Mouse (Mus musculus): ENCODE data around the gene Nudt17. TPM values are rescaled to one million over a fixed set of nuclear protein-coding genes. Genes with fewer than 3 reads are reported as not detected.
A peak's percentile ranks its signal among the peaks of the same experiment; 100 is the strongest.

Nudt17 gene
- polyA plus RNA-seq, 1 experiment, result 6.8 TPM

DNA sequence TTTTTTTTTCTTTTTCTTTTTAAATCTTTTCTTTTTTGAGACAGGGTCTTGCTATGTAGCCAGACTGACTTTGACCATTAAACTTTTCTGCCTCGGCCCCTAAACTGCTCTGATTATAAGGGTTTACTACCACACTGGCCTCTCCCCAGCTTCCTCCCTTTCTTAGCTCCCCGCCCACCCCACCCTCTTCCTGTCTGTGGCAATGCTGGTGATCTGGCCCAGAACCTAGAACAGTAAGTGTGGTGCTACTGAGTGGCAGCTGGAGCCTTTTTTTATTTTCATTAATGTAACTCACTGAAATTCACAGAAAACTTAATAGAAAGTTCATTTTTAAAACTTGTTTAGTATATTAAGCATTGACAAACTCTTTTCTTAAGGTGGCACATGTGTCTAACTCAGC lies 7.5 kb upstream of the Nudt17 start:
- no peak for TF ChIP-seq TCF3 (IDR thresholded peaks at IDR 0.05; ENCODE audit: insufficient read length, low read depth)
- no peak for TF ChIP-seq CEBPB (IDR thresholded peaks at IDR 0.05; ENCODE audit: insufficient read depth, poor library complexity, severe bottlenecking)
- TF ChIP-seq MYOG (IDR thresholded peaks at IDR 0.05; ENCODE audit: control insufficient read depth in 1 of 3, insufficient read depth in 1 of 3, insufficient read length in 2 of 3, low read depth in 2 of 3), result no peak
- no peak for TF ChIP-seq USF1 (IDR thresholded peaks at IDR 0.05; ENCODE audit: low read depth)
- TF ChIP-seq REST (IDR thresholded peaks at IDR 0.05; ENCODE audit: insufficient read depth, insufficient read length), result no peak
- no peak for TF ChIP-seq POLR2AphosphoS2 (IDR thresholded peaks at IDR 0.05; ENCODE audit: insufficient read length, low read depth)
- TF ChIP-seq POLR2A (IDR thresholded peaks at IDR 0.05; ENCODE audit: insufficient read length, low read depth), result no peak
- no peak for TF ChIP-seq MYOD1 (IDR thresholded peaks at IDR 0.05; ENCODE audit: control insufficient read depth in 1 of 3, insufficient read length in 2 of 3, low read depth in 2 of 3)
- no peak for TF ChIP-seq TCF12 (IDR thresholded peaks at IDR 0.05; ENCODE audit: insufficient read depth, poor library complexity, severe bottlenecking)
- TF ChIP-seq E2F4 (IDR thresholded peaks at IDR 0.05; ENCODE audit: insufficient read depth), result no peak
- no peak for TF ChIP-seq MAX (IDR thresholded peaks at IDR 0.05; ENCODE audit: low read depth)
- no peak for TF ChIP-seq SRF (IDR thresholded peaks at IDR 0.05; ENCODE audit: control insufficient read depth, insufficient read length, low read depth)
- Histone ChIP-seq H3K27me3 (ENCODE audit: control insufficient read depth, insufficient read depth, insufficient read length) (no peaks in the 10 kb centered on the region), H3K4me3 (no peak overlapping the region), H3K4me2 (ENCODE audit: low read depth) (no peak overlapping the region), H3K36me3 (ENCODE audit: control insufficient read depth, insufficient read depth) (peaks cover 46% of the 10 kb centered on the region), H3ac (ENCODE audit: control insufficient read depth, insufficient read length) (no peak overlapping the region), H3K79me2 (ENCODE audit: control insufficient read depth, insufficient read depth) (no peaks in the 10 kb centered on the region)

DNA sequence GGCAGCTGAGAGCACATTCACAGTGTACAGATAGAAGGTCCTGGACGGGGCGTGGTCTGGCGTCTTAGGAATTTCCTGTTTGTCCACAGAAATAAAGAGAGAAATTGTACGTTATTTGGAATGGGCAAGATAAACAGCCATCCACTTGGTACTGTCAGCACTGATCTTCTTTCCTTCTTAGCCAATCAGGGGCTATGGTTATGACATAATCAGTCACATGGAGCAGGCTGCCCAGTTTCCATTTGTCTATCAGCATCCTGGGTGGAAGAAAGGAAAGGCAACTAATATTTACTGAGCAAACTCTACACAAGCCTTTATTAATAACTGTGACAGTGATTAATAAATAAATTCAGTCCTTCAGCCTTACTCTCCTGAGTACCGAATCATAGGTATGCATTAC lies 5.9 kb upstream of the Nudt17 start:
- Histone ChIP-seq H3ac (ENCODE audit: control insufficient read depth, insufficient read length) (no peak overlapping the region), H3K79me2 (ENCODE audit: control insufficient read depth, insufficient read depth) (no peaks in the 10 kb centered on the region), H3K4me3 (no peak overlapping the region), H3K36me3 (ENCODE audit: control insufficient read depth, insufficient read depth) (peaks cover 42% of the 10 kb centered on the region), H3K27me3 (ENCODE audit: control insufficient read depth, insufficient read depth, insufficient read length) (no peaks in the 10 kb centered on the region), H3K4me2 (ENCODE audit: low read depth) (no peak overlapping the region)
- TF ChIP-seq MYOG (IDR thresholded peaks at IDR 0.05; ENCODE audit: control insufficient read depth in 1 of 3, insufficient read depth in 1 of 3, insufficient read length in 2 of 3, low read depth in 2 of 3), result no peak
- TF ChIP-seq USF1 (IDR thresholded peaks at IDR 0.05; ENCODE audit: low read depth), result no peak
- no peak for TF ChIP-seq POLR2A (IDR thresholded peaks at IDR 0.05; ENCODE audit: insufficient read length, low read depth)
- no peak for TF ChIP-seq CEBPB (IDR thresholded peaks at IDR 0.05; ENCODE audit: insufficient read depth, poor library complexity, severe bottlenecking)
- TF ChIP-seq POLR2AphosphoS2 (IDR thresholded peaks at IDR 0.05; ENCODE audit: insufficient read length, low read depth), result no peak
- no peak for TF ChIP-seq MYOD1 (IDR thresholded peaks at IDR 0.05; ENCODE audit: control insufficient read depth in 1 of 3, insufficient read length in 2 of 3, low read depth in 2 of 3)
- no peak for TF ChIP-seq MAX (IDR thresholded peaks at IDR 0.05; ENCODE audit: low read depth)
- TF ChIP-seq SRF (IDR thresholded peaks at IDR 0.05; ENCODE audit: control insufficient read depth, insufficient read length, low read depth), result no peak
- TF ChIP-seq TCF12 (IDR thresholded peaks at IDR 0.05; ENCODE audit: insufficient read depth, poor library complexity, severe bottlenecking), result no peak
- TF ChIP-seq TCF3 (IDR thresholded peaks at IDR 0.05; ENCODE audit: insufficient read length, low read depth), result no peak

- no peak for TF ChIP-seq CEBPB (IDR thresholded peaks at IDR 0.05; ENCODE audit: insufficient read depth, poor library complexity, severe bottlenecking)
- peak overlapping the region; percentile 19 for H3K4me3 ChIP-seq
Observed at GRCm38 (mm10) chr3:96708684-96709064, 312 bp upstream of the Nudt17 start.

GRCm38 (mm10) chr3:96706984-96707383 lies 1.4 kb downstream of the Nudt17 start:
- Histone ChIP-seq H3K36me3 (ENCODE audit: control insufficient read depth, insufficient read depth) (peaks cover 21% of the 10 kb centered on the region), H3ac (ENCODE audit: control insufficient read depth, insufficient read length) (no peak overlapping the region), H3K79me2 (ENCODE audit: control insufficient read depth, insufficient read depth) (no peaks in the 10 kb centered on the region), H3K27me3 (ENCODE audit: control insufficient read depth, insufficient read depth, insufficient read length) (no peaks in the 10 kb centered on the region), H3K4me2 (ENCODE audit: low read depth) (no peak overlapping the region), H3K4me3 (no peak overlapping the region)
- TF ChIP-seq POLR2AphosphoS2 (IDR thresholded peaks at IDR 0.05; ENCODE audit: insufficient read length, low read depth), result peak; percentile 61
- no peak for TF ChIP-seq POLR2A (IDR thresholded peaks at IDR 0.05; ENCODE audit: insufficient read length, low read depth)
- TF ChIP-seq MAX (IDR thresholded peaks at IDR 0.05; ENCODE audit: low read depth), result no peak

More at GRCm38 (mm10) chr3:96708684-96709064, 312 bp upstream of the Nudt17 start:
- peak overlapping the region; percentile 92 for H3K4me2 ChIP-seq (ENCODE audit: low read depth)
- no peaks in the 10 kb centered on the region for H3K27me3 ChIP-seq (ENCODE audit: control insufficient read depth, insufficient read depth, insufficient read length)
- H3K36me3 ChIP-seq (ENCODE audit: control insufficient read depth, insufficient read depth), result peaks cover 16% of the 10 kb centered on the region
- no peaks in the 10 kb centered on the region for H3K79me2 ChIP-seq (ENCODE audit: control insufficient read depth, insufficient read depth)
- H3ac ChIP-seq (ENCODE audit: control insufficient read depth, insufficient read length), result no peak overlapping the region

- Histone ChIP-seq H3K79me2 (ENCODE audit: control insufficient read depth, insufficient read depth) (no peaks in the 10 kb centered on the region), H3K4me3 (no peak overlapping the region), H3K36me3 (ENCODE audit: control insufficient read depth, insufficient read depth) (peaks cover 21% of the 10 kb centered on the region), H3K4me2 (ENCODE audit: low read depth) (no peak overlapping the region), H3ac (ENCODE audit: control insufficient read depth, insufficient read length) (no peak overlapping the region), H3K27me3 (ENCODE audit: control insufficient read depth, insufficient read depth, insufficient read length) (no peaks in the 10 kb centered on the region)
- no peak for TF ChIP-seq MYOG (IDR thresholded peaks at IDR 0.05; ENCODE audit: control insufficient read depth in 1 of 3, insufficient read depth in 1 of 3, insufficient read length in 2 of 3, low read depth in 2 of 3)
- TF ChIP-seq MAX (IDR thresholded peaks at IDR 0.05; ENCODE audit: low read depth), result no peak
- peak; percentile 21 for TF ChIP-seq POLR2AphosphoS2 (IDR thresholded peaks at IDR 0.05; ENCODE audit: insufficient read length, low read depth)
- TF ChIP-seq USF1 (IDR thresholded peaks at IDR 0.05; ENCODE audit: low read depth), result no peak
- no peak for TF ChIP-seq REST (IDR thresholded peaks at IDR 0.05; ENCODE audit: insufficient read depth, insufficient read length)
- TF ChIP-seq CEBPB (IDR thresholded peaks at IDR 0.05; ENCODE audit: insufficient read depth, poor library complexity, severe bottlenecking), result no peak
Observed at GRCm38 (mm10) chr3:96706217-96706616, 2.1 kb downstream of the Nudt17 start.

Data from myocyte (in vitro differentiated cells).